Mouse (Mus musculus) liver, adult 2 months (tissue): ENCODE results near the gene Olfr774.

ENCODE experiments used
- CTCF ChIP-seq: fragments of 200-500 bp; IDR thresholded peaks from 2 replicates; pipeline ENCODE4 v1.5.1; 2011; ENCODE audit warnings: low read depth, low read length, control low read depth
- POLR2A ChIP-seq: fragments of 200-500 bp; IDR thresholded peaks from 2 replicates; pipeline ENCODE4 v1.6.1; 2011; ENCODE audit warnings: low read length, control low read depth; ENCODE audit not compliant: insufficient read depth; ENCODE audit errors: extremely low read depth

DNA sequence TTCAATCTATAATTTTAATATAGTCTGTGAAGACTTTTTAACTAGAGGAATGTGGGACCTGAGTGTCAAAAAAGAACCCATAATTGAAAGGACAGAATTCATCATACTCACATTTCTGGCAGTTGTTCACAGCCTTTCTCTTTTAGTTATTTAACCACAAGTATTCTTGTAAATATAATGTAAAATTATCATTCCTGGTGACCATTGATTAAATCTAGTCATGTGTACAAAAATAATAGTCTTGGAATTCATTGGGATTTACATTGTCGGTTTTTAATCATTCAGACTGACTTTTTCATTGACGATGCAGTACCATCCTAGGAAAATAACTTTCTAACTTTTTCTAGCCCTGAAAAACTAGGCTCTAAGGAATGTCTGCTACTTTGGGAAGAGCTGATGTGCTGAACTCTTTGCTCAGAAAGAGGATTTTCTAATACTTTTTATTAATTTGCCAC lies 35.1 kb downstream of the Olfr774 start, which contains the start of gene Olfr777:
- no peak for TF ChIP-seq CTCF
- no peak for TF ChIP-seq POLR2A
